Mouse (Mus musculus) B cell, adult (primary cell): ENCODE measurements around the gene Lzic. TPM values are rescaled to one million over a fixed set of nuclear protein-coding genes. Genes with fewer than 3 reads are reported as not detected.

ENCODE experiments used
- total RNA-seq: library from RNA; stranded (reverse); gene quantifications from 4 replicates; pipeline ENCODE4 v1.2.4, GENCODE M21; 2023; ENCODE audit not compliant: inconsistent age

Lzic gene
- 29.4 to 46.9 TPM (median 35.6 TPM) in 4 replicates for total RNA-seq

GRCm38 (mm10) chr4:149485053-149485824 lies at the start of gene Lzic, which contains the start of gene Nmnat1:
Gene Lzic (plus strand): TSS chr4:149485229.
Gene Nmnat1 (minus strand): TSS chr4:149485202.

GRCm38 (mm10) chr4:149454879-149455278 lies 30.1 kb upstream of the Lzic start, which contains the start of gene Rbp7:
Gene Rbp7 (minus strand): TSS chr4:149454978.

GRCm38 (mm10) chr4:149477078-149477477 lies 8.0 kb upstream of the Lzic start, which contains the start of gene Tmem274:
Gene Tmem274 (plus strand): TSS chr4:149477378.

DNA sequence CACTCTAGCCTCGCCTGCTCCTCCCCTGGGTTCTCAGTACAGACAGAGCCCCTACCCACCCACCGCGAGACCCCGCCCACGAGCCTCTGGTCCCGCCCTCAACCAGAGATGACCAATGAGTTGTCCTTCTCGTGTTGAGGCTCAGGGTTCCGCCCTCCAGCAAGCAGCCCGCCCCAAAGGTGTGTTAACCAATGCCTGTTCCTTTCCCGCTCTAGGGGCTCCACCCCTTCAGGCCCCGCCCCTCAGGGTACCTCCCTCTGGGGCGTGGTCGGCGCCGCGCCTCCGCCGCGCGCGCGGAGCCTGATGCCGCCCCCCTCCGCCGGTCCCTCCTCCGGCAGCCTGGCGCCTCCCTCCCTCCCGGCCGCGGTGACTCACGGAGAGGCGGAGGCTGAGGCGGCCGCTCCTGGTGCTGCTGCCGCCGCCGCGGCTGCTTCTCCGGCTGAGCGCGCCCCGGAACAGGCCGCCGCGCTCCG lies 32.9 kb downstream of the Lzic start, which contains the start of gene Ctnnbip1:
Gene Ctnnbip1, plus strand, starts transcription at position 369 of the 473 bp plus-strand sequence.

Other genes with a start within 250 kb of the Lzic start
- gene Kif1b, start 177.5 kb upstream of the Lzic start, total RNA-seq = 12.4 to 17.7 TPM (median 13.5 TPM) in 4 replicates
- gene Ube4b, start 58.5 kb upstream of the Lzic start, total RNA-seq = 68.0 to 79.9 TPM (median 73.1 TPM) in 4 replicates
- not detected in 4 replicates for gene Rbp7, start 30.3 kb upstream of the Lzic start, total RNA-seq
- not detected in 4 replicates for gene Tmem274, start 7.9 kb upstream of the Lzic start, total RNA-seq
- 4.9 to 7.9 TPM (median 6.5 TPM) in 4 replicates for gene Nmnat1, start within 50 bp of the Lzic start, total RNA-seq
- gene Ctnnbip1, start 33.0 kb downstream of the Lzic start, total RNA-seq = 0.45 to 1.5 TPM (median 1.2 TPM) in 4 replicates
- 3.2 to 3.9 TPM (median 3.8 TPM) in 4 replicates for gene Clstn1, start 101.2 kb downstream of the Lzic start, total RNA-seq
- gene Pik3cd, start 217.3 kb downstream of the Lzic start, total RNA-seq = 230 to 246 TPM (median 238 TPM) in 4 replicates